Mouse (Mus musculus): ENCODE measurements at regions not wholly inside any gene's neighbourhood (a gene's known extent, or its start where the extent isn't known, plus 50 kb on each side); places are given as distances from the start of the nearest gene placed in this dataset.

DNA sequence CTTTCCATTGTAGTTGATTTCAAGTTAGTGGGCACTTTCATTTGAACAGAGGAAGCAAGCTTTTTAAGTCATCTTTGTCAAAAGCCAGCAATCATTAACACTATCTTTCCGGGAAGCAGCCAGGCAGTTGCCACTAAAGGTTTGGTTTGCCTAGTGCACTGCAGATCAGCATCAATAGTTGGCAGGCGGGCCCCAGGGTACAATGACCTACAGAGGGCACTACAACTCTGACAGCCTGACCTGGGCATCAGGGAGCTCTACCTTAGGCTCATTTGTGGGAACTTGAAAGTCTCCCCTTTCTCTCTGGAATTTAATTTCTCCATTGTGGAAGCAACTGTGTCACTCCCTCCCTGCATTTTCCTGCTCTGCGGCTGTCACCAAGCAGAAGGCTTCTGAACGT lies 412.6 kb upstream of the Sall1 start:
- DNase-seq (ENCODE audit: low spot score in 2 of 2), result no peak

DNA sequence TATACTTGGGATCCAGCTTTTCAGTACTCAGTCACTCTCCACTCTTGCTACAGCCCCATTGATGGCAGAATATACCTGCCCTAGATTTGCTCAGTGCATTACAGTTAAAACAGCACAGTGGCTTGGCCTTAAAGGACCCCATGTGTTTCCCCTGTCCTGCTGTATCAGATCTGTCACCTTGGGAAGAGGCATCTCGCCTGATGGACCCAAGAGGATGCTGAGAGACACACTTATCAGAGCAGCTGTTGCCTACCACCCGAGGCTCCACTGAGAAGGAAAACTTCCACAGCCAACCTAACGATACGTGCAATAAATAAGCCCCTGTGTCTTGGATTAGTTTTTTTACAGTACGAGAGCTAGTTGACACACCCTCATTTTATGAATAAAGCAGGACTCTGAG lies 411.8 kb upstream of the Sall1 start:
- DNase-seq (ENCODE audit: low spot score in 2 of 2), result no peak

DNA sequence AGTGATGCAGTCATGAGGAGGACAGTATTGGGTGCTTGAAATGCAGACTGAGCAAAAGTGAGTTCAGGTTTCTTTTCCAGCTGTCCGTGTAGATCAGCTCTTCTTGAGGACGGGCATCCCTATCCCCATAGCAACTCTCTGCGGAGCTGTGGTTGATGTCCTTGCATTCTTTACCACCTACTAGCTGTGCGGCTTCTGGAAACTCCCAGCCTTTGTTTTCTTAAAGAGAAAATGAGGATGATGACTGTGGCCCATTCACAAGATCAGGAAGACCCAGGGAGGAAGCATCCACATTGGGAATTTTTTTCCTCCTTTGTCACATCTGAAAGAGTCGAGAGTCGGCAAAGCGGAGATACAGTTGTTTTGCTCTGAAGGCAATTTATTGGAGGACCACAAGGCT lies 410.2 kb upstream of the Sall1 start:
- no peak for DNase-seq (ENCODE audit: low spot score in 2 of 2)

DNA sequence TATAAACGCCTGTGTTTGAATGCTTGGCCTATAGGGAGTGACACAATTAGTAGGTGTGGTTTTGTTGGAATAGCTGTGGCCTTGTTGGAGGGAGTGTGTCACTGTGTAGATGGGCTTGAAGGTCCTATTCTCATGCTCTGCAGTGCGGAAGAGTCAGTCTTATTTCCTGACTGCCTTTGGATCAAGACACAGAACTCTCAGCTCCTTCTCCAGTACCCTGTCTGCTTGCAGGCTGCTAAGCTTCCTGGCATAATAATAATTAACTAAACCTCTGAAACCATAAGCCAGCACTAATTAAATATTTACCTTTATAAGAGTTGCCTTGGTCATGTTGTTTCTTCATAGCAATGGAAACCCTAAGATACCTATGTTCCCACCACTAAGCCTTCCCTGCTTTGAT lies 409.8 kb upstream of the Sall1 start:
- DNase-seq (ENCODE audit: low spot score in 2 of 2), result no peak

DNA sequence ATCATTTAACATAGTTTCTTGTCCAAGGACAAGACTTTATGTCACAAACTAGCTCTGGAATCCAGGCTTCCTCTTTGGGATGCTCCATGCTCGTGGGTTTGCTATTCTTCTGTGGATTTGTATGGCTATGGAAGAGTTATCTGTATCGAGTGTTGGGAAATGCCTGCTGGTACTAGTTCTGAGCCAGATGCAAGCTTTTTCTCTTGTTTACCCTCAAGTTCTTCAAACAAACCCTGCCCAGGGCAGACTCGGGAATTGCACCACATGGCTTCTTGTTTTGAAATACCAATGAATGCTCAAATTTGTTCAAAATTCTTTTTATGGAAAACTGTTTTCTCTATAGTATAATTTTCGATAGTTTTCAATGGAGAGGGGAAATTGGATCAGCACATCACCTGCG lies 400.5 kb upstream of the Sall1 start:
- DNase-seq (ENCODE audit: low spot score in 2 of 2), result no peak

DNA sequence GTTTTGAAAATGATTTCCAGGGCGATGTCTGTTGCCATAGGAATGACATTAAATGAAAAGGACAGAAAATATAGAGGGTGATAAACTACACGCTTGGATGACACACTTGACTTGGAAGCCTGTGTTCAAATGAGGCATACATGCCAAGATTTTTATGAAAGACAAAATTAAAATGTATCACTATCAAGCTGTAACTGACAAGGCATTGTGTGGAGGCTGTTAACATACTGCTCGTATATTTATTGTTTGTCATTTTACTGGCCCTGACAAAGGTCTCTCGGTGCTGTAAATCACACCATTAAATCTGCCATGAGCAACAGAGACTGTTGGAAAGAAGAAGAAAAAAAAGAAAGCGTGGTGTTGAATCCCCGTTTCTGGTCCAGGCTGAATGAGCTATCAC lies 395.3 kb upstream of the Sall1 start:
- DNase-seq (ENCODE audit: low spot score in 2 of 2), result peak in 1 of 2 experiments; percentile 3

DNA sequence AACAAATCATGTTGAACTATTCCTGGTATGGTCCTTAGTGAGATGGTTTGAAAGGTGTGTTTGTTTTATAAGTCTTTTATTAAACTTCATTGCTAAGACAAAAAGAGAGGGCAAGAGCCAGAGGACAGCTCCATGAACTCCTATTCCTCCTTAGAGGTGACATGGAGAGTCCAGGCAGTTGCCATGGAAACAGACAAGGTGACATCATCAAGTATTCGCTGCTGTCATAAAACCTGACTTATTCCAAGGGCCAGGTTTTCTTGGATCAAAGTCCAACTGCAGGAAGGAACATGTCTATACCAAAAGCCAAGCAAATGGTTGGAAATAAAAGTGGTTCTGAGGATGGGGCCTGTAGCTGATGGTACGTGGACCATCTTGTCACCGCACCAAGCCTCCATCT lies 383.0 kb upstream of the Sall1 start:
- DNase-seq (ENCODE audit: low spot score in 2 of 2), result no peak

DNA sequence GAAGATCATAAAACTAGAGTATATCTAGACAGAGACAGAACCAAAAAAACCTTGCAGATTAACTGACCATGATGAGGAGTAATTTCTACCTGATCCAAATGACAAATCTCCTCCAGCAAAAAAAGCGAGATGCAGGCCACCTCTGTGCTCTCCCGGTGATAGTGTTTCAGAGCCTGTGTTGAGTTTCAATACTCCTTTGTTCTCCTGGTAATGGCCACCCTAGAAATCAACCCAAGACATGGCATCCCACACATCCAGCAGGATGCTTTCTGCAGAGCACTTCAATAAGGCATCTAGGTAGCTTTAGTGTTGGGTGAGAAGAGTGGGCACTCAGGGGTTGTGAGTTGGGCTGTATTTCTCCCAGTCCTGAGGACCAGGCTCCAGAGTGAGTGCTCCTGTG lies 371.3 kb upstream of the Sall1 start:
- DNase-seq (ENCODE audit: low spot score in 2 of 2), result no peak

DNA sequence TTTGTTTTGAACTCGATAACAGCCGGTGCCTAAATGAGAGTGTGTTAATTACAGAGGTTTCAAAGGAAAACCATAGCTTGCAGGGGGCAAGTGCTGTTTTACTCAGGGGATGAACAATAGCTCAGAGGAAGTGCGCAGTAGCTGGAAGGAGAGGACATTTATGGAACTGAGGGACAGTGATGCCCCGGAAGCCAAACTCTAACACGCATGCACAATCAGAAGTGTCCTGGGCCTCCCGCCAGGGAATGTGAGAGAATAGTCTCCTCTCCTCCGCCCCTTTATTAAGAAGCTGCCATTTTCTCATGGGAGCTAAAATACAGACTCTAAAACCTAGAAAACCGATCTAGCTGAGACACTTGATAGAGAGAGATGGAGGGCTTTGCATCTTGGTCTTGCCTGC lies 368.5 kb upstream of the Sall1 start:
- DNase-seq (ENCODE audit: low spot score in 2 of 2), result no peak

DNA sequence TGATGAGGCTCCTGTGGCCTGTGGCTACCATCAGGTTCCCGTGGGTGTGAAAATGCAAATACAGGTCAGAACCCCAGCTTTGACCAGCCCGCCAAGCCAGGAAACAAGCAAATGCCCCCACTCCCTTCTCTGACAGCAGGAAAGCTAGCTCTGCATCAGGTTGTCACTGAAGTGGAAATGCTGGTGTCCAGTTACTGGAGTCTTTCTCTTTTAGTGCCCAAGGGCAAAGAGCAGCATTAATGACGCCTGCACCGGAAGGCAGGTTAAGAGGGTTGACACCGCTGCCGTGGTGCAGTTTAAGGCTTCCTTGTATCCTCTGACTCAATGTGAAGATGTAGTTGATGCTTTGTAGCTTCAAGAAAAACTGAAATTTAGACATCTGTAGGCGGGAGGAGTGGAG lies 368.1 kb upstream of the Sall1 start:
- DNase-seq (ENCODE audit: low spot score in 2 of 2), result no peak

DNA sequence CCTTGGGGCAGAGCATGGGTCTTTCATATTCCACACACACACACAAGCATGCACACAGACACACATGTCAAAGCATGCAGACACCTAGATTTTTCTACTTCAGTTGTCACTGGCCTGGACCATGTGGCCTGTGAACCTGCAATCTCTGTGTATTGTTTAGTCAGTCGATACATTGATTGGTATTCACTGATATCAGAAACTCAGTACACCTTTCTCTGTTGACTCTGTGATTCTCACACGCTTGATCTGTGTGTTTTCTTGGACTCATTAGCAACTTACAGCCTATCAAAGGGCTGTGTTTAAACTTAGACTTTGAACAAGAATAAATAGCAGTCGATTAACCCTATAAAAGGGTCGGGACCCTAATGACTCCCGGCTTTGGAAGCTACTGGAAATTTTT lies 362.7 kb upstream of the Sall1 start:
- no peak for DNase-seq (ENCODE audit: low spot score in 2 of 2)

DNA sequence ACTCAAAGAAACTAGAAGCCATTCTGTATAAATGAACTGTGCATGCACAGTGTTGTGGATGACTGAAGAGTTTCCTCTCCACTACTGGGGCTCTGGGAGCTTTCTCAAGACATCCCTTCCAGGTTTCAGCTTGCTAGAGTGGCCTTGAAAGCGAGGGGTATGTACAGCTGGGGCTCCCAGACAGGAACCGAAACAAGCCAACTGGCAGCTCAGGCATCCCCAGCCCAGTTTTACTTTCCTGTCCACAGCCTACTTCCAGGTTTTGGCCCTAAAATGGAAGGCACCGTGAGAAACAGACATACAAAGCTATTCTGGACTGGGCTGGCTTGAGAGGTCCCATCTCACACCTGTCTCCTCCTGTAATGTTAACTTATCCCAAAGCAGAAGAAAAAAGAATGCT lies 360.3 kb upstream of the Sall1 start:
- DNase-seq (ENCODE audit: low spot score in 2 of 2), result no peak

DNA sequence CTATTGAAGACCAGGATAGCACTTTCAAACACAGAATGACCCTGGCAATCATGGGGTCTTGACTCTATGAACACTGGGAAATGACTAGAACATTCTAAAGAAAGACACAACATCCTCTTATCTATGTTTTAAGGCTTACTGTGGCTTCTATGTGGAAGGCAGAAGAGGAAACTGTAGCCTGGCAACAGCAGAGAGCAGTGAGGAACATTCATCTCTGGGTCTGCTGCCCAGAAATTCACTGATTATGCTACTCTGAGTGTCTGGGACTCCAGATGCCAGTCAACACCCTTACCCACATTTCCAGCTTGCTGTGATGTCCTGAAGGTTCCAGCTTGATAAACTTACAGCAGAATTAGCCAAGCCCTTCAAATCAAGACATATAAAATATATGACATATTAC lies 352.7 kb upstream of the Sall1 start:
- peak in 1 of 2 experiments; percentile 57 for DNase-seq (ENCODE audit: low spot score in 2 of 2)

DNA sequence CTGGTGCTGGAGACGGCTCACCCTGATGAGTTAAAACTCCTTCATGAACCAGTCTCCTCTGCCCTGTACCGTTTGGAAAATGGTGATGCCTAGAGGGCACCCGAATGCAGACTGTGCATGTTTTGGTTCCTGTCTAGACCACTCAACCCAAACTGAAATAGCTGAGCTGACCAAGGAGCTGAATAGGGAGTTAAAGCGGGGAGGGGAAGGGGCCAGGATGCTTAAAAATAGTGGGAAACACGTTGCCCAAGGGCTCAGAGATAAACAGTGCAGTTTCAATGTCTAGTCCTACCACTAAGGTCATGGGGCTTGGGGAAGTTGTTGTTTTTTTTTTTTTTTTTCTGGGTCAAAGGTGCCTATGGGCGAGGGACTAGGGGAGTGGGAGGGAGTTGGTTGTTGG lies 348.8 kb upstream of the Sall1 start:
- no peak for DNase-seq (ENCODE audit: low spot score in 2 of 2)

DNA sequence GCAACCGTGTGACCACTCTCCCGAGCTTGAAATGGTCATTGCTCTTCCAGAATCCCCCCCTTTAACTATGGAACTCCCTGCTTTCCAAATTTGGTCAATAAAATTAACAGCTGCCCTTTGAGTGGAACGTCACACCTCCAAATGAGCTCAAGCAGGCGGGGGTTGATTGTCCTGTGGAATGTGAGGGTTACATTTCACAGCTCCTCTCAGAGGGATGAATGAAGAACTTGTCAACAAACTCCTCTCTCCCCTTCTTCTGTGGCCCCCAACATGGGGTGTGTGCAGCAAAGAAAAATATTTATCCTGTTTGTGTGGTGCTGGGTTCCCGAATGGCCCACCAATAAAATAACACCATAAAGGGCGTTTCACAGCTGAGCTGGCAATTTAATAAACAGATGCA lies 344.8 kb upstream of the Sall1 start:
- DNase-seq (ENCODE audit: low spot score in 2 of 2), result no peak

DNA sequence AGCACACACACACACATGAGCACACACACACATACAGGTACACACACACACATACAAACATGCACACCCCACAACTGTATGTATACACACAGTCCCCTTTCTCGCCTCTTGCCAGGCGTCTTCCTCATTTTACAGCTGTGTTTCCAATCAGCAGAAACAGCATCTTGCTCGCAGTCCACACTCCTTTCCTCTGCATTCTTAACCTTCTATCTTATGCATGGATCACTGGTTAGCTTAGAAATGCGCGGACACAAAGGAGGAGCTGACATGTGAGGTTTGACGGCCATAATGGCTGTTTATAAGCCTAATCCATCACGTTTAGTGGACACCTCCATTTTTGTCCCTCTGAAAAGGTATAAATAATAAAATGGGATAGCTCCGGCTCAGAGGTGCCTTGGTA lies 343.3 kb upstream of the Sall1 start:
- DNase-seq (ENCODE audit: low spot score in 2 of 2), result no peak

DNA sequence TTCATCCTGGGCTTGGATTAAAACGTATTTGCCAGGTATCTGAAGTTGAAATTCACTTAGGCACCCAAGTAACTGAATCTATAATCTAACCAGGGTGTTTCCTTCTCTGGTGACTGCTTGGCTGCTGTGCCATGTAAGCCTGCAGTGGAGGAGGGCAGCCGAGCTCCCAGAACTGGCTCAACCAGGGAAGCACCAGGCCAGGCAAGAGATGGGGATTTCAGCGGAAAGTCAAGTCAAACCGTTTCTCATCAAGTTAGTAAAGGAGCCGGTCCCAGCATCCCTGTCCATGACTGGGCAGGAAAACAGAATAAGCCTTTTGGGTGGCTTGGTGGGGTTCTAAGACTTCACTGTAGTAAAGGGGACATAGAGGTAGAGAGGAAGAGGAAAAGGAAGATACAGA lies 341.1 kb upstream of the Sall1 start:
- no peak for DNase-seq (ENCODE audit: low spot score in 2 of 2)

DNA sequence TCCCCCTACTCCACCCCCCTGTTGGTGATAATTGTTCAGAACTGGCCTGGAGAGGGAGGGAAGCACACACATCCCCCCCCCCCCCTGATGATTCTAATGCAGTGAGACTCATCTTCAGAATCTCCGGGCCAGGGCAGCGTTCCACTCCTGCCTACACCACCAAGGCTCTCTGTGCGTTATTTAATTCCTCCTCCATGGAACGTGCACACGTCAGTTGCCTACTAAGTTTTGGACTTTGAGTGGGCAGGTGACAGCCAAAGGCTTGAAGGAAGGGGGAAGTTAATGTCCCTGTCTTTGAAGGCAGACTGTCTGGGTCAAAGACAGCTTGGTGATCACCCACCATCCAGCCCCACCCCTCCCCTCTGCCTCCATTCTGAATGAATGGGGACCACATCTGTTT lies 339.8 kb upstream of the Sall1 start:
- DNase-seq (ENCODE audit: low spot score in 2 of 2), result no peak

DNA sequence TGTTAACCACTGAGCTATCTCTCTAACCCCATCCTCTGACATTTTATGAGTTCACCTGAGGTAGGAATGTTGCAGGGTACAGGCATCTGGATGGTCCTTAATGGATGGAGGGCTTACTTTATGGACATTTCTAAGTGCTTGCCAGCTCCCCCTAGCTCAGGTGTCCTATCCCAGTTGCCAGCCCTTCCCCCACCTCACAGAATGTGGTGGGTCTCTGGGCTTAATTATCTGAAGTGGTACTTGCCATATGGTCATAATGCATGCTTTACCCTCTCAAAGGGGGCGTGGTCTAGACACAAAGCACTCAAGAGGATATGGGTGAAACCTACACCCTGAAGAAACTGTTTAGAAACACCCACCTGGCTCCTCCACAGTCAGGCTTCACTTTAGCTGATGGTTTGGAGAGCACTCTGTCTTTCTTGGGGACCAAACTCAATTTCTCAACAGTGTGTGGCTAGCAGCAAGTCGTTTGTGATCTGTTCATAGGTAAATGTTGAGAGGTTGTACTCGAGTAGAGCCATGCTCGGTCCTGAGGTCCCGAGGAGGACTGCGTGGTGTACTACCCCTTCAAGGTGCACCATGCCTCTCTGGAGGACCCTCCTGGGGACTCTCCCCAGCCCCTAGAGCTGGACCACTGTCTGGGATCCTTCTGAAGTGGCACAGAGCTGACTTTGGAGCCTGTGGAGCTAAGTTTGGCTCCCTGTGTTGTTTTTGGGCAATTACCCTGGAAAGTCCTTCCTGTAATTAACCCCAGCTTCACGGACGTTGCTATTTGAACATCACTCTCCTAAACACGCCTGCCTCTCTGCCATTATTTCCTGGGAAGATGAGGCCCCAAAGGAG lies 338.8 kb upstream of the Sall1 start:
- DNase-seq (ENCODE audit: low spot score in 2 of 2), result no peak

DNA sequence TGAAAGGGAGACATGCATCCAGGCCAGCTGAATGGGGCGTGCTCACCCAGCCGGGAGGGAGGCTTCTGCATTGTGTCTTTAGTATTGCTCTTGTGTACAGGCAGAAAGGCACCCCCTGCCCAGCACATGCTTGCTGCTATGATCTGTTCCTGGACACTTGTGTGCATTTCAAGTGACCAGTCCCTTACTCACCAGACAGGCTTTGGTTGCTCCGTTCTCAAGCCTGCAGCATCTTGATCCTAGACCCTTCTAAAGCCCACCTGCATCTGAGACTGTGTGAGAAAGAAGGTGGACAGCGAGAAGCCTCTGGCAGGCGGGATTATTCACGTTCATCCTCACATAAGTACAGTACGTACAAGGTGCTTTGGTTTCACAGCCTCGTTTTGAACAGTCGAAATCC lies 336.5 kb upstream of the Sall1 start:
- no peak for DNase-seq (ENCODE audit: low spot score in 2 of 2)

DNA sequence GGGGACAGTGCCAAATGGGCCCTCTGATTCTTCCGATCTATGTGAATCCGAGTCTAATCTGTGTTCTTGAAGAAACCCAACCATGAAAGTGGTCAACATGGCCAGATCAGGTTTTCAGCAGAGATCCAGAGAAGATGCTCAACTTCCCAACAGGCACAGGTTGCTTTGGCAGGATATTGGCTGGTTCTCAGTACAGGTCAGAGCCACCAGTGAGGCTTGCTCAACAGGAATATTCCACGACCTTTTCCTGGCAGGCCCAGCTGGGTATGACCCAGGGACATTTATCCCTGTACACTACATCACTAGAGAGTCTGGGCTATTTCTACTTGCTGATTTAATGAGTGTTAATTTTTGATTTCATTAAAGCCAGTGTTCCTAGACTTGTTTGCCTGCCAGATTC lies 328.8 kb upstream of the Sall1 start:
- no peak for DNase-seq (ENCODE audit: low spot score in 2 of 2)

DNA sequence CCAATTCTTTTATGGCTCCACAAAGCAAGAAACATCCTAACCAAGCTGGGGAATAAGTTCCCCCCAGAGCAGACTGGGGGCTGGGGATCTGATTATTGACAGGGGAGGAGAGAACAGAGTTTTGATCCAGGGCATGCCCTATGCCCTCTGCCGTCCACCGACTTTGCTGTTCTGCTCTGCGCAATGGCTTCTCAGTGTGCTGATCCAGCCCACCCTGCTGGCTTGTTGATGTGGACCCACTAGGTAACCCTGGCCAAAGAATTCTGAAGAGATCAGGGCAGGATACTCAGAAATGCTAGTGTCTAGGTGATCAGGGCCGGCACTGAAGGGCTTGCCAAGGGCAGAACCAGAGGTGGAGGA lies 327.8 kb upstream of the Sall1 start:
- DNase-seq (ENCODE audit: low spot score in 2 of 2), result no peak

DNA sequence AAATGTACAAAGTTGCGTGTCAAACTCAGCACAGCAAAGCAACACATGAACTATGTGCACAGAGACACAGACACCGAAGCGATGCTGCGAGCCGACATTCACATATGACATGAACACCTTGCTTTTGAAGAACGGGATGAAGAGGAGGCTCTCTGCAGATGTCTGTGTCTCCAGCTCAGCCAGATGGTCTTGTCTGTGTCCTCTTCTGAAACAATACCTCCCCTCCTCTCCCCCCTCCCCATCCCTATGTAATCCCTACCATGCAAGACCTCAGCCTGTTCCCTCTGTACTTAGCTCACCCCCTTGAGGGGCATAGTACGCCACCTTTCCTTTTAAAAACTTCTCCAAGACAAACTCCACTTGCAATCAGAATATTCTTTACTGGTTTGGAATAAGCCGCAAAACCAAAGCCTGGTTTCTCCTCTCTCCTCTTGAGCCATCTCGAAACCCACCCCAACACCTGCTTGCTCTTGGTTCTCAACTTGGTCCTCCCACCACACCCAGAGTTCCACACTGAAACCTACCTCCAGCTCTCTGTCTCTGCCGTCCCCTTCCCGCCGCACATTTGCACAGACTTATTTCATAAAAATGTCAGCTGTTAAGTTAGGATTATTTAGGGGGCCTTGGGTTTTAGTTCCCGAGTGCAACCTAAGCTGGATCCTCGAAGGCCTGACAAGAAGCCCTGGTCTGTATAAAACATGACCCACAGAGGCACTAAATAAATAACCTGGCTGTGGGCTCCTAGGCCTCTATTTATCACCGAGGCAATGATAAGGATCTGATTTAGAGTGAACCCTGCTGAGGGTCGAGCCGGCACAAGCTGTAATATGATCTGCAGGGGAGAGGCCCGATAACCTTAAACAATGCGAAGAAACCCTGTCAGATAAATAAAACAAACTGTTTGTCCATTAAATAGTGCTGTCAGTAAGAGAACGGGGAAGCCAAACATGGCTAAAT lies 327.1 kb upstream of the Sall1 start:
- no peak for DNase-seq (ENCODE audit: low spot score in 2 of 2)

All from layer of hippocampus, adult 18-20 months (tissue).